Mouse (Mus musculus): ENCODE results near the gene Cdk15. TPM values are rescaled to one million over a fixed set of nuclear protein-coding genes. Genes with fewer than 3 reads are reported as not detected.

The Cdk15 gene
- polyA plus RNA-seq, 1 experiment from 2014 or later = 0.13 TPM

DNA sequence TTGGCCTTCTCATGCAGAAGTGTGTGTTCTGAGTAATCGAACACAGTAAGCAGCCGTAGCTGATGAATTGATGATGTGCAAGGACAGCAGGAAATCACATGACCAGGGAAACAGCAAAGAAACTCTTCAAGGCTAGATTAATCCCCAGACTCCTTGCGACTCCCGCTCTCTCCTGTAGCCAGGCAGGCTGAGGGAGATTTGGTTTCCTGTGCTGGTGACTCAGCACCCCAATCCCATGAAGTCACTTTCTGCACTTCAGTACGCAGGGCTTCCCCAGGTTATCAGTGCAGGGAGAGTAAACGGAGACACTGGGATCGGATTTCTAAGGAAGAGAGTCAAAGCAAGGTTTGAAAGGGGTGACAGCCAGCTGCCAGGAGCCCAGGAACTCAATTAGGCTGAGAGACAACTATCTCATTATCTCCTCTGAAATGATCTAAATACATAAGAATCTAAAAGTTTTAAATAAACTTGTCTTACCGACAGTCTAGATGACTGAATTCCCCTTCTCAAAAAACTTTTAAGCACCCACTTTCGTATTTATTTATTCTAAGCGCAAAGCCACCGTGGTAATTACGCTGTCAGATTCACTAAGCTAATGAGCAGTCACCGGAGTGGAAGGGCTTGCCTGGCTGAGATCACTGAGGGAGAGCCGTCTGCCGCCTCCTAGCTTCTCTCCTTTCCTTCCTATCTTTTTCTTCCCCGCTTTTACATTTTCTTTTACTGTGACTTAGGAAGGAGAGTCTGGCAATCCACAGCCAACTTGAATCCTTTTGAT, 84.3 kb downstream of the Cdk15 start:
- ATAC-seq (ENCODE audit: low FRiP score) = peak; percentile 87
- peak overlapping the region; percentile 34; the same call in 1 of the 2 replicates for H3K9ac ChIP-seq
- peak overlapping the region; percentile 8; the same call in 1 of the 2 replicates for H3K4me3 ChIP-seq (replicated peaks)
- WGBS = 4% methylated on average over 16 of the region's 16 CpGs
- no peaks in the 10 kb centered on the region; the same call in 1 of the 2 replicates for H3K27me3 ChIP-seq
- H3K36me3 ChIP-seq (replicated peaks) = no peaks in the 10 kb centered on the region
- H3K4me2 ChIP-seq = peak overlapping the region; percentile 46
- peak overlapping the region; percentile 87 for H3K27ac ChIP-seq
- H3K9me3 ChIP-seq = peaks cover 7% of the 10 kb centered on the region
- H3K4me1 ChIP-seq = peaks cover 27% of the 10 kb centered on the region

DNA sequence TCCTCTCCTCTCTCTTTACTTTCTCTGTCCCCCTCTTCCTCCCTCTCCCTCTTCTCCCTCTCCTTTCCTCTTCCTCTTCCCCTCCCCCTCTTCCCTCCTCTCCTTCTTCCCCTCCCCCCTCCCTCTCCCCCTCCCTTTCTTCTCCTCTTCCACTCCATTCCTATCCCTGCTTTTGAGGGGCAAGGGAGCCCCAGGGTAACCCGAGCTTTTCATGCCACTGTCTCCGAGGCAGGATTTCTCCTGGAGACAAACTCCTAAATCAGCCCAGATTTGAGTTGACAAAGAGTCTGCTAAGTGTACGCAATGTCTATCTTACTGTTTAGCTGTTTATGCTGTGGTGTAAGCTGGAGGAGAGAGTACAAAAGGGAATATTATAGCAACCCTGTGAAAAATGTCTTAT, 85.0 kb downstream of the Cdk15 start:
- ATAC-seq (ENCODE audit: low FRiP score) = 0 out of 2 replicates have a peak, but pooled peaks have one; percentile 42
- Histone ChIP-seq H3K27ac (peak overlapping the region; percentile 87), H3K9me3 (peaks cover 7% of the 10 kb centered on the region), H3K4me3 (replicated peaks) (no peak overlapping the region), H3K36me3 (replicated peaks) (no peaks in the 10 kb centered on the region), H3K4me2 (peak overlapping the region; percentile 46), H3K9ac (peak overlapping the region; percentile 34; the same call in 1 of the 2 replicates), H3K4me1 (peaks cover 27% of the 10 kb centered on the region), H3K27me3 (no peaks in the 10 kb centered on the region; the same call in 1 of the 2 replicates)
- WGBS = 7% methylated on average over 3 of the region's 3 CpGs

- Histone ChIP-seq H3K27ac (peak overlapping the region; percentile 87), H3K4me3 (replicated peaks) (no peak overlapping the region), H3K27me3 (no peaks in the 10 kb centered on the region; the same call in 1 of the 2 replicates), H3K4me2 (peak overlapping the region; percentile 46), H3K9me3 (peaks cover 7% of the 10 kb centered on the region), H3K9ac (peak overlapping the region; percentile 34; the same call in 1 of the 2 replicates), H3K4me1 (peaks cover 27% of the 10 kb centered on the region), H3K36me3 (replicated peaks) (no peaks in the 10 kb centered on the region)
- 52% methylated on average over 6 of the region's 6 CpGs for WGBS
- ATAC-seq (ENCODE audit: low FRiP score) = 0 out of 2 replicates have a peak, but pooled peaks have one; percentile 21
These were observed 85.4 kb downstream of the Cdk15 start for GRCm38 (mm10) chr1:59342146-59342545.

GRCm38 (mm10) chr1:59352706-59353105, 96.0 kb downstream of the Cdk15 start:
- no peak for ATAC-seq (ENCODE audit: low FRiP score)
- Histone ChIP-seq H3K36me3 (replicated peaks) (no peaks in the 10 kb centered on the region), H3K9ac (no peak overlapping the region), H3K9me3 (peaks cover 5% of the 10 kb centered on the region; the same call in 1 of the 2 replicates), H3K4me3 (replicated peaks) (no peak overlapping the region), H3K27ac (no peak overlapping the region), H3K4me2 (no peak overlapping the region), H3K4me1 (no peaks in the 10 kb centered on the region), H3K27me3 (no peaks in the 10 kb centered on the region)
- 80% methylated on average over 4 of the region's 4 CpGs for WGBS

DNA sequence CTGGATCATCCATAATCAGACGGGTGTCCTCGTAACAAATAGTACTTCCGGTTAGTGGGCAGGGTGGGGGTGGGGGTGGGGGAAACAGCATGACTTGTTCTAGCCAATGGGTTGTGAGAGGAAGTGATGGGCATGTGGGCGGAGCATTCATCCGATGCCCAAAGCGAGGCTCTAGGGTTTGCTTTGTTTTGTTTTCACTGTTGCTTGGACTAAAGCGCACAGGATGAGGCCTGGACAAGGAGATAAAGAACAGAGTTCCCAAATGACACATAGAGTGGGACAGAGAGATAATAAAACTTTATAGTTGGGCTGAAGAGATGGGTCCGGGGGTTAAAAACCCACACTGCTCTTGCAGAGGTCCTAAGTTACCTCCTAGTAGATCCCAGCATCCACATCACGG, 98.7 kb downstream of the Cdk15 start:
- H3K4me1 ChIP-seq = no peaks in the 10 kb centered on the region
- H3K27ac ChIP-seq = no peak overlapping the region
- no peak overlapping the region for H3K4me2 ChIP-seq
- H3K4me3 ChIP-seq (replicated peaks) = no peak overlapping the region
- no peaks in the 10 kb centered on the region for H3K27me3 ChIP-seq
- H3K9ac ChIP-seq = no peak overlapping the region
- H3K36me3 ChIP-seq (replicated peaks) = no peaks in the 10 kb centered on the region
- ATAC-seq (ENCODE audit: low FRiP score) = no peak
- H3K9me3 ChIP-seq = peaks cover 3% of the 10 kb centered on the region; the same call in 1 of the 2 replicates
- 90% methylated on average over 9 of the region's 9 CpGs for WGBS

DNA sequence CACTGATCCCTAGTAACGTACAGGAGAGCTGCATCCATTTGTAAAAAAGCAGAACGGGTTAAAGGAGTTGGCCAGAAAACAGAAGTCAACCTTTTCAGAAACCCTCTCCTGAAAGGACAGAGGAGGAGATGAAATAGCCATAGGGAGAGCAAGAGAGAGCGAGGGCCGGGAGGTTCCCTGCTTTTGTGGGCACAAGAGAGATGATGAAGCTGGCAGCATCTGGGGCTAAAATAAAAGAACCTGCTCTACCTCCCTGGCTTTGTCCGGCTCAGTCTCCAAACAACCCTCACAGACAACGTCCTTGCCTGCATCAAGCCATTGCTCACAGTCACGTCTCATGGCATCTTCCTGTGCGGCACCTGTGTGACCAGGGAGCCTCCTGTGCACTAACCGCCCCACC, 102.4 kb downstream of the Cdk15 start:
- H3K27ac ChIP-seq = no peak overlapping the region
- no peaks in the 10 kb centered on the region for H3K27me3 ChIP-seq
- H3K4me1 ChIP-seq = 0 out of 2 replicates have a peak, but pooled peaks cover 7% of the 10 kb centered on the region
- ATAC-seq (ENCODE audit: low FRiP score) = no peak
- H3K36me3 ChIP-seq (replicated peaks) = no peaks in the 10 kb centered on the region
- no peak overlapping the region for H3K9ac ChIP-seq
- no peak overlapping the region for H3K4me2 ChIP-seq
- H3K4me3 ChIP-seq (replicated peaks) = no peak overlapping the region
- WGBS = 88% methylated on average over 9 of the region's 9 CpGs
- no peaks in the 10 kb centered on the region for H3K9me3 ChIP-seq

DNA sequence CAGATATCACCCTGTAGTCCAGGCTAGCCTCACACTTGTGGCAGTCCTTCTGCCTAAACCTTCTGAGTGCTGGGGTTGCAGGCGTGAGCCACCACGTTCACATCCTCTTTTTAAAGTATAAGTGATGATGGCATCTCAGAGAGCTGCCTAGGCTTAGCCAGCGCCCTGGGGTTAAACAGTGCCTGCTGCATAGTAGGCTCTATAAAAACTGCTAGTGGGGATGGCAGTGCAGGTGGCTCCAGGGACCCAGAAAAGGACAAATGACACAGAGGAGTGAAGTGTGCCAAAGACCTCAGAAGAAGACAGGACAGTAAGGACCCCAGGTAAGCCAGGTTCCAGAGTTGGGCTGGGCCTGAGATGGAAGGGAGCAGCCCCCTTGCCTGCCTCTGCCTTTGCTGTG, 104.1 kb downstream of the Cdk15 start:
- no peak overlapping the region for H3K27ac ChIP-seq
- ATAC-seq (ENCODE audit: low FRiP score) = no peak
- H3K9me3 ChIP-seq = no peaks in the 10 kb centered on the region
- no peak overlapping the region for H3K9ac ChIP-seq
- H3K4me1 ChIP-seq = 0 out of 2 replicates have a peak, but pooled peaks cover 7% of the 10 kb centered on the region
- H3K27me3 ChIP-seq = no peaks in the 10 kb centered on the region
- 75% methylated on average over 3 of the region's 3 CpGs for WGBS
- no peaks in the 10 kb centered on the region for H3K36me3 ChIP-seq (replicated peaks)
- H3K4me2 ChIP-seq = no peak overlapping the region
- no peak overlapping the region for H3K4me3 ChIP-seq (replicated peaks)

DNA sequence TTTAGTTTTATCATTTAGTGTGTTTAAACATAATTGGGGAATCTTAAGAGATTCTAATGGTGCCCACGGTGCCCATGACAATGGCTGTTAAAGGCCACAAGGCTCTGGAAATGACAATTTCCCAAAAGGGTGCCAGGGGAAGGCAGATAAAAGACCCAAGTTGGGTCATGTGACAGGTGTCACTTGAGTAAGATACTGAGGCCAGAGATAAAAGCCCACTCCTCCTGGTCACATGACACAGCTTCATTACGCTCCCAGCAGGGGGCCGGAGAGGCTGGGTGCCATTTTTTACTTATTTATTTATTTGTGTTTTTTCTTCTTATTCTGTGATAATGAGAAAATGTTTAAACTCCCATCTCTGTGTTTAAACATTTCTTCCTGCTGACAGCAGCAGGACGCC, 104.8 kb downstream of the Cdk15 start:
- Histone ChIP-seq H3K9ac (no peak overlapping the region), H3K4me1 (0 out of 2 replicates have a peak, but pooled peaks cover 7% of the 10 kb centered on the region), H3K4me3 (replicated peaks) (no peak overlapping the region), H3K36me3 (replicated peaks) (no peaks in the 10 kb centered on the region), H3K9me3 (no peaks in the 10 kb centered on the region), H3K27me3 (no peaks in the 10 kb centered on the region), H3K4me2 (no peak overlapping the region), H3K27ac (no peak overlapping the region)
- 77% methylated on average over 4 of the region's 4 CpGs for WGBS
- ATAC-seq (ENCODE audit: low FRiP score) = no peak

GRCm38 (mm10) chr1:59361966-59362365, 105.3 kb downstream of the Cdk15 start:
- Histone ChIP-seq H3K27ac (no peak overlapping the region), H3K36me3 (replicated peaks) (no peaks in the 10 kb centered on the region), H3K4me3 (replicated peaks) (no peak overlapping the region), H3K4me1 (0 out of 2 replicates have a peak, but pooled peaks cover 7% of the 10 kb centered on the region), H3K9ac (no peak overlapping the region), H3K27me3 (peaks cover under 1% of the 10 kb centered on the region; the same call in 1 of the 2 replicates), H3K4me2 (no peak overlapping the region), H3K9me3 (no peaks in the 10 kb centered on the region)
- 87% methylated on average over 4 of the region's 4 CpGs for whole genome bisulfite sequencing
- ATAC-seq (ENCODE audit: low FRiP score) = no peak

GRCm38 (mm10) chr1:59364463-59365040, 107.8 kb downstream of the Cdk15 start:
- peaks cover 12% of the 10 kb centered on the region; the same call in 1 of the 2 replicates for H3K4me1 ChIP-seq
- no peak overlapping the region for H3K9ac ChIP-seq
- no peak overlapping the region for H3K4me3 ChIP-seq (replicated peaks)
- H3K4me2 ChIP-seq = no peak overlapping the region
- H3K27me3 ChIP-seq = peaks cover 5% of the 10 kb centered on the region
- no peak for ATAC-seq (ENCODE audit: low FRiP score)
- WGBS = 90% methylated on average over 9 of the region's 9 CpGs
- no peaks in the 10 kb centered on the region for H3K9me3 ChIP-seq
- no peaks in the 10 kb centered on the region for H3K36me3 ChIP-seq (replicated peaks)
- H3K27ac ChIP-seq = no peak overlapping the region

GRCm38 (mm10) chr1:59367928-59368648, 111.4 kb downstream of the Cdk15 start:
- H3K9me3 ChIP-seq = no peaks in the 10 kb centered on the region
- ATAC-seq (ENCODE audit: low FRiP score) = no peak
- WGBS = 36% methylated on average over 13 of the region's 13 CpGs
- no peaks in the 10 kb centered on the region for H3K36me3 ChIP-seq (replicated peaks)
- no peak overlapping the region for H3K4me3 ChIP-seq (replicated peaks)
- no peak overlapping the region for H3K4me2 ChIP-seq
- H3K4me1 ChIP-seq = peaks cover 4% of the 10 kb centered on the region; the same call in 1 of the 2 replicates
- no peak overlapping the region for H3K27ac ChIP-seq
- H3K27me3 ChIP-seq = peaks cover 5% of the 10 kb centered on the region
- H3K9ac ChIP-seq = no peak overlapping the region

Data from forebrain, embryonic 12.5 days (tissue).